In the genomic region with DNA sequence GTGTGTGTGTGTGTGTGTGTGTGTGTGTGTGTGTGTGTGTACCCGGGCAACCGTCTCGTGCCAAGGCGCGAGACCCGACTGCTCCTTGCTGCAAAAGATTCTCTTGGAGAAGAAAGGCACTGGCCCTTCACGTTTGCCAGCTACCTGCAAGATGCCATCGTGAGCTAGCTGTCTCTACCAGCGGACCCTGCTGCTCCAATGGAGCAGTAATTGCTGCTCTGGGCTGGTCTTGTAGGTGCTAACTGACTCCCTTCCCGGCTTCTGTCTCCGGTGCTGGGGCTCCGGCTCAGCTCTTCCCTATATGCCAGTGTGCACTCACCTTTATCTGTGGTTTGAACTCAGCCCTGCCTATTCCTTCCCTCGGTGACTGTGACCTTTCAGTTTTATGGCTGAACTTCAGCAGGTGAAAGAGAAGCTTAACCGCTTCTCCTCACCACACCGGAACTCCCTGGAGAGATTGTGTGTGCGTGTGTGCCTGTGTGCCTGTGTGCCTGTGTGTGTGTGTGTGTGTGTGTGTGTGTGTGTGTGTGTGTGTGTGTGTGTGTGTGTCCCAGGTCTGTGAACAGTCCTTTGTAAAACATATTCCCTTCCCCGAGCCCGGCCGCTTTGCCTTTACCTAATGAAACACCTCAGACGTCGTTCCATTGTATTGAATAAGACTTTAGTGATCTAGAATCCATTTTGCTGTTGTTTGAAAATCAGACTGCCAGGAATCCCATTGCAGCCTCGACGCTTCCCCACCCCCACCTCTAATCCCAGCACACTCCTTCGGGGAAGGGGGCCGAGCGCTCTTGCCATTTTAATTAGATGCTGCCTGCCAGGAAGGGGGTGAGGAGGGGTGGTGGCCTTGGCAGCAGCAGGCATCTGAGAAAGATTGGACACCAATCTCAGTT, we compare ENCODE assay signal across 8 mouse cellular contexts. TPM values are rescaled to one million over a fixed set of nuclear protein-coding genes. Genes with fewer than 3 reads are reported as not detected.
DNase-seq lines count a peak whose midpoint lies in the region; ATAC-seq and TF ChIP-seq lines count a peak whose summit lies in the region.

No protein-coding gene starts in this region.

- no peak for TF ChIP-seq EP300 in stomach, postnatal 0 days (optimal IDR thresholded peaks at IDR 0.05)

- WGBS in intestine, embryonic 16.5 days, result 7% methylated on average over 26 of the region's 26 CpGs
- 5% methylated on average over 20 of the region's 26 CpGs for WGBS in limb, embryonic 14.5 days
- under 1% methylated on average over 26 of the region's 26 CpGs for WGBS in midbrain, embryonic 14.5 days
- 8% methylated on average over 26 of the region's 26 CpGs for WGBS in stomach, postnatal 0 days

- peak overlapping the region; percentile 94 for H3K9ac ChIP-seq in intestine, embryonic 16.5 days (ENCODE audit: low read depth, low read length)
- H3K9ac ChIP-seq in limb, embryonic 14.5 days (ENCODE audit: low read depth, low read length, severe bottlenecking), result peak overlapping the region; percentile 60
- peak overlapping the region; percentile 95 for H3K9ac ChIP-seq in midbrain, embryonic 14.5 days (replicated peaks; ENCODE audit: low read length)
- H3K9ac ChIP-seq in stomach, postnatal 0 days (ENCODE audit: low read length), result peak overlapping the region; percentile 54

- H3K36me3 ChIP-seq in intestine, embryonic 16.5 days (ENCODE audit: control insufficient read depth, insufficient read depth, low read length), result no peaks in the 10 kb centered on the region
- no peaks in the 10 kb centered on the region for H3K36me3 ChIP-seq in limb, embryonic 14.5 days (ENCODE audit: control insufficient read depth, insufficient read depth, low read length)
- H3K36me3 ChIP-seq in midbrain, embryonic 14.5 days (ENCODE audit: control insufficient read depth, insufficient read depth, low read length), result no peaks in the 10 kb centered on the region
- H3K36me3 ChIP-seq in stomach, postnatal 0 days (ENCODE audit: control insufficient read depth, insufficient read depth, low read length), result no peaks in the 10 kb centered on the region

- TF ChIP-seq POLR2A in limb, embryonic 14.5 days (IDR thresholded peaks at IDR 0.05; ENCODE audit: borderline replicate concordance, extremely low read depth, insufficient read depth, insufficient read length), result no peak

- peak; percentile 9 for DNase-seq in ovary, postnatal 36 days (ENCODE audit: low spot score)
- DNase-seq in ovary, adult 18-20 months (ENCODE audit: low spot score), result no peak
- peak; percentile 74 to 79 for DNase-seq in cerebellum, postnatal 14 days
- DNase-seq in gastrocnemius, postnatal 14 days, result peak; percentile 15
- no peak for DNase-seq in limb, embryonic 14.5 days (ENCODE audit: low spot score)
- peak; percentile 85 for DNase-seq in midbrain, embryonic 14.5 days
- peak; percentile 46 for DNase-seq in stomach, postnatal 0 days (ENCODE audit: low spot score)

- TF ChIP-seq CTCF in stomach, postnatal 0 days (IDR thresholded peaks at IDR 0.05; ENCODE audit: low read depth), result no peak

- intact Hi-C loops in gastrocnemius, postnatal 14 days (cut with DNase I; ENCODE audit: low total_unique reads), result loop anchor here (10.0 kb wide), 1 partner anchor 141 kb away; no protein-coding TSS in a partner anchor

- peak overlapping the region; percentile 88 for H3K27ac ChIP-seq in intestine, embryonic 16.5 days (ENCODE audit: low read length)
- no peak overlapping the region for H3K27ac ChIP-seq in limb, embryonic 14.5 days (replicated peaks; ENCODE audit: low read depth, low read length)
- H3K27ac ChIP-seq in midbrain, embryonic 14.5 days (replicated peaks; ENCODE audit: low read depth, low read length), result peak overlapping the region; percentile 95
- H3K27ac ChIP-seq in stomach, postnatal 0 days (replicated peaks), result peak overlapping the region; percentile 85

- H3K27me3 ChIP-seq in intestine, embryonic 16.5 days (replicated peaks; ENCODE audit: control insufficient read depth, insufficient read depth, low read length), result no peaks in the 10 kb centered on the region
- H3K27me3 ChIP-seq in limb, embryonic 14.5 days (ENCODE audit: control insufficient read depth, insufficient read depth, low read length), result peaks cover 27% of the 10 kb centered on the region
- H3K27me3 ChIP-seq in midbrain, embryonic 14.5 days (ENCODE audit: control insufficient read depth, insufficient read depth, low read length), result no peaks in the 10 kb centered on the region
- no peaks in the 10 kb centered on the region for H3K27me3 ChIP-seq in stomach, postnatal 0 days (ENCODE audit: control insufficient read depth, insufficient read depth, low read length)

- no peaks in the 10 kb centered on the region for H3K9me3 ChIP-seq in intestine, embryonic 16.5 days (ENCODE audit: control insufficient read depth, low read length)
- H3K9me3 ChIP-seq in limb, embryonic 14.5 days (ENCODE audit: control insufficient read depth, low read length), result no peaks in the 10 kb centered on the region
- no peaks in the 10 kb centered on the region for H3K9me3 ChIP-seq in midbrain, embryonic 14.5 days (ENCODE audit: control insufficient read depth, low read length)
- H3K9me3 ChIP-seq in stomach, postnatal 0 days (ENCODE audit: control insufficient read depth, low read length), result no peaks in the 10 kb centered on the region

- peak overlapping the region; percentile 84 for H3K4me3 ChIP-seq in intestine, embryonic 16.5 days (ENCODE audit: low read length)
- peak overlapping the region; percentile 65 for H3K4me3 ChIP-seq in limb, embryonic 14.5 days (replicated peaks; ENCODE audit: low read length)
- H3K4me3 ChIP-seq in midbrain, embryonic 14.5 days (replicated peaks; ENCODE audit: low read depth, low read length), result peak overlapping the region; percentile 83
- H3K4me3 ChIP-seq in stomach, postnatal 0 days (ENCODE audit: low read depth, low read length), result peak overlapping the region; percentile 73

- H3K4me1 ChIP-seq in intestine, embryonic 16.5 days (ENCODE audit: control insufficient read depth, insufficient read depth, low read length), result peaks cover 10% of the 10 kb centered on the region
- 0 out of 2 replicates have a peak, but pooled peaks cover 3% of the 10 kb centered on the region for H3K4me1 ChIP-seq in limb, embryonic 14.5 days (ENCODE audit: control insufficient read depth, insufficient read depth, low read length)
- peaks cover 29% of the 10 kb centered on the region for H3K4me1 ChIP-seq in midbrain, embryonic 14.5 days (ENCODE audit: control insufficient read depth, insufficient read depth, low read length)
- no peaks in the 10 kb centered on the region for H3K4me1 ChIP-seq in stomach, postnatal 0 days (replicated peaks; ENCODE audit: control insufficient read depth, insufficient read depth)

- H3K4me2 ChIP-seq in intestine, embryonic 16.5 days (ENCODE audit: low read depth, low read length), result peak overlapping the region; percentile 82
- peak overlapping the region; percentile 95 for H3K4me2 ChIP-seq in limb, embryonic 14.5 days (replicated peaks; ENCODE audit: low read depth, low read length, severe bottlenecking)
- peak overlapping the region; percentile 70 for H3K4me2 ChIP-seq in midbrain, embryonic 14.5 days (ENCODE audit: low read length)
- peak overlapping the region; percentile 67 for H3K4me2 ChIP-seq in stomach, postnatal 0 days (replicated peaks; ENCODE audit: low read depth)

- peak; percentile 65 for ATAC-seq in intestine, embryonic 16.5 days
- ATAC-seq in limb, embryonic 14.5 days (ENCODE audit: low FRiP score, low read depth), result no peak
- peak; percentile 16 for ATAC-seq in midbrain, embryonic 14.5 days (ENCODE audit: low FRiP score, low TSS enrichment)
- peak; percentile 63; the same call in 1 of the 2 replicates for ATAC-seq in stomach, postnatal 0 days (ENCODE audit: low FRiP score, low TSS enrichment)

RNA-seq across cellular contexts. Expression of a gene that starts 1.2 kb away (rescaled TPM):
- total RNA-seq in gastrocnemius, postnatal 14 days (2021), result 10 to 100 TPM; 52.7 to 55.8 TPM
- polyA plus RNA-seq in intestine, embryonic 16.5 days (2015; fragmentation: Nextera tagmentation; extraction: Ambion mirVana), result 11.5 and 12.5 TPM in 2 replicates
- polyA plus RNA-seq in limb, embryonic 14.5 days (2012; rRNA removed), result 5.4 and 5.5 TPM in 2 replicates
- 9.6 TPM in 2 replicates for polyA plus RNA-seq in limb, embryonic 14.5 days (2014; fragmentation: Nextera tagmentation; extraction: Ambion mirVana)
- polyA plus RNA-seq in midbrain, embryonic 14.5 days (2014; fragmentation: Nextera tagmentation; extraction: Ambion mirVana), result 84.3 and 114 TPM in 2 replicates
- 4.6 and 5.3 TPM in 2 replicates for polyA plus RNA-seq in stomach, postnatal 0 days (2015; fragmentation: Nextera tagmentation; extraction: Ambion mirVana)

Comparison
In these comparisons a context has a peak if more than half of its experiments do, and no peak if none do; other contexts are left out.
1. DNase-seq: peak in ovary, postnatal 36 days (single experiment), cerebellum, postnatal 14 days (2 of 2), gastrocnemius, postnatal 14 days (single experiment), midbrain, embryonic 14.5 days (single experiment) and stomach, postnatal 0 days (single experiment); none in ovary, adult 18-20 months (single experiment) and limb, embryonic 14.5 days (single experiment).
2. Peak in every context shown above with its lines, with median percentiles within 50 percentile points of each other: H3K4me2 ChIP-seq, H3K4me3 ChIP-seq and H3K9ac ChIP-seq.